Mouse (Mus musculus) kidney, embryonic 16.5 days (tissue): ENCODE measurements at regions not wholly inside any gene's neighbourhood (a gene's known extent, or its start where the extent isn't known, plus 50 kb on each side); places are given as distances from the start of the nearest gene placed in this dataset.
A peak's percentile ranks its signal among the peaks of the same experiment; 100 is the strongest.

Experiments used
- ATAC-seq: fragments of 200-750 bp; cut with Nextera tagmentation; 2 replicates; pipeline ENCODE4 v1.8.0; 2017; ENCODE audit warnings: moderate TSS enrichment; ENCODE audit not compliant: low FRiP score, low TSS enrichment
- H3K27ac ChIP-seq: fragments of 300-500 bp; sonication (generic); 2 replicates; pipeline ENCODE4 v1.5.1; 2014; ENCODE audit warnings: low read length
- H3K27me3 ChIP-seq: fragments of 300-500 bp; sonication (generic); 2 replicates; pipeline ENCODE4 v1.6.1; 2014; ENCODE audit warnings: low read length, control low read depth, mixed read lengths; ENCODE audit not compliant: insufficient read depth
- H3K36me3 ChIP-seq: fragments of 300-500 bp; sonication (generic); 2 replicates; pipeline ENCODE4 v1.6.1; 2014; ENCODE audit warnings: low read length, control low read depth, mixed read lengths; ENCODE audit not compliant: insufficient read depth
- H3K4me1 ChIP-seq: fragments of 300-500 bp; sonication (generic); 2 replicates; pipeline ENCODE4 v1.6.1; 2014; ENCODE audit warnings: low read length, control low read depth, mixed read lengths; ENCODE audit not compliant: insufficient read depth
- H3K4me2 ChIP-seq: fragments of 300-500 bp; sonication (generic); replicated peaks from 2 replicates; pipeline ENCODE4 v1.6.1; 2014; ENCODE audit warnings: low read depth, low read length
- H3K4me3 ChIP-seq: fragments of 300-500 bp; sonication (generic); 2 replicates; pipeline ENCODE4 v1.5.1; 2014; ENCODE audit warnings: mild to moderate bottlenecking, low read length
- H3K9ac ChIP-seq: fragments of 300-500 bp; sonication (generic); replicated peaks from 2 replicates; pipeline ENCODE4 v1.6.1; 2014; ENCODE audit warnings: low read length
- H3K9me3 ChIP-seq: fragments of 300-500 bp; sonication (generic); 2 replicates; pipeline ENCODE4 v1.6.1; 2016; ENCODE audit warnings: low read length, control low read depth
- WGBS: fragments of 180-500 bp; shearing (Covaris S2); extraction: QIAGEN DNeasy Blood & Tissue Kit; methylation state at CpG from one replicate; pipeline ENCODE4 v1.1.7; 2014; 5-methylcytosine and 5-hydroxymethylcytosine counted together

- no peaks in the 10 kb centered on the region for H3K36me3 ChIP-seq
- no peaks in the 10 kb centered on the region for H3K27me3 ChIP-seq
- H3K9me3 ChIP-seq: no peaks in the 10 kb centered on the region
- WGBS: 63% methylated on average over 5 of the region's 5 CpGs
- no peak overlapping the region for H3K9ac ChIP-seq
- no peaks in the 10 kb centered on the region for H3K4me1 ChIP-seq
- H3K4me3 ChIP-seq: no peak overlapping the region
- no peak overlapping the region for H3K27ac ChIP-seq
- no peak for ATAC-seq
- H3K4me2 ChIP-seq: no peak overlapping the region
Observed at GRCm38 (mm10) chr19:59707106-59707505, 236.3 kb downstream of the Rab11fip2 start.

- 17% methylated on average over 2 of the region's 2 CpGs for WGBS
- H3K36me3 ChIP-seq: no peaks in the 10 kb centered on the region
- no peak overlapping the region for H3K4me3 ChIP-seq
- no peak overlapping the region for H3K9ac ChIP-seq
- no peaks in the 10 kb centered on the region for H3K27me3 ChIP-seq
- no peak overlapping the region for H3K27ac ChIP-seq
- H3K4me1 ChIP-seq: no peaks in the 10 kb centered on the region
- H3K4me2 ChIP-seq: no peak overlapping the region
- ATAC-seq: no peak
- no peaks in the 10 kb centered on the region for H3K9me3 ChIP-seq
Observed at GRCm38 (mm10) chr19:59709180-59709579, 234.3 kb downstream of the Rab11fip2 start.

DNA sequence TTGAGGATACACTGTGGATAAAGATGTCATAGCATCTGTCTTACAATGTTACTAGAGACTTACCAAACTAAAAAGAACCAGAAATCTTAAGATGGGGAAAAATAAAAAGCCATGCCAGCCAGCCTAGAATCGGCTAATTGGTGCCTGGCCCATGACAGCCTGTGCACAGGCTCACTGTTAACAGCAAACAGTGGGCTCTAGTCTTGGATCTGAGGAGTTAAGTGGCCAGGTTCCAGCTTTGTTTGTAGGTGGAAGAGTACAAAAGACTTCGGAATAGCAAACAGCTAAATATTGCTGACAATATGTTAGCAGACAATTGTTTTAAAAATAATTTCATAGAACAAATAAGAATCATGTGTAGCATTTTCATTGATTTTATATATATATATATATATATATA is 228.4 kb downstream of the Rab11fip2 start:
- H3K4me2 ChIP-seq: no peak overlapping the region
- 87% methylated on average over 2 of the region's 2 CpGs for WGBS
- H3K27ac ChIP-seq: no peak overlapping the region
- no peaks in the 10 kb centered on the region; the same call in 1 of the 2 replicates for H3K27me3 ChIP-seq
- H3K9ac ChIP-seq: no peak overlapping the region
- H3K4me1 ChIP-seq: peaks cover 16% of the 10 kb centered on the region; the same call in 1 of the 2 replicates
- no peak overlapping the region for H3K4me3 ChIP-seq
- H3K36me3 ChIP-seq: no peaks in the 10 kb centered on the region
- H3K9me3 ChIP-seq: peaks cover 3% of the 10 kb centered on the region; the same call in 1 of the 2 replicates
- ATAC-seq: no peak

DNA sequence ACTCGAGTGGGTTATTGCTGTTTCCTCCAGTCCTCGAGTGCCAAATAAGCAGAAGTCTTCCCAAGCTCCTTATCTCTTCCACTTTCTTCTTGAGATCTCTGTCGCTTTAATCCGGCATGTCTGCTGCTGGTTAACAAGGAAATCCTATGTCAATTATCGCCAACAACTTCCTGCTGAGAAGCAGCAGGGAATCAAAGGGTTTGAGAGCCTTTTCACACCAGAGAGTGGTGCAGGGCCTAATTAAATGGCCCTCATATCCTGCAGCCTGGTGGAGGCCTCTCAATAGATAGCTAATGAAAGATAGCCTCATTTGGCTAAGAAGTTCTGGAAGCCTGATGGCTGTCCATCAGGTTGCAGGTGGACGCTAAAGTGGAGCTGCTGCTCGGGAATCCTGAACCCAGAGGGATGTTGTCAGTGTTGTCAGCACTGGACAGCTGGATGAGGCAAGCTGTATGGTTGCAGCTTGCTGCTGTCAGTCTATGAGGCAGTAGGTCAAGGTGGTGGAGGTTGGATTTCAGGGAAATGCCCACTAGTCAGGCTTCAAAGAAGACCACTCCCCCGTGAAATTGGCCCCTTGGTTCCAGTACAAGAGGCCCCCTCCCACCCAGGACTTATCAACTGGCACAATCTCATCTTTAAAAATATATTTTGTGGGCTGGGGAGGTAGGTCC is 225.5 kb downstream of the Rab11fip2 start:
- Histone ChIP-seq H3K9ac (no peak overlapping the region), H3K9me3 (peaks cover 9% of the 10 kb centered on the region), H3K4me3 (no peak overlapping the region), H3K27me3 (no peaks in the 10 kb centered on the region; the same call in 1 of the 2 replicates), H3K36me3 (no peaks in the 10 kb centered on the region), H3K27ac (peak overlapping the region; percentile 65), H3K4me1 (peaks cover 16% of the 10 kb centered on the region; the same call in 1 of the 2 replicates), H3K4me2 (no peak overlapping the region)
- WGBS: 7% methylated on average over 8 of the region's 8 CpGs
- ATAC-seq: peak; percentile 74

GRCm38 (mm10) chr19:59738541-59738940 is 204.9 kb downstream of the Rab11fip2 start:
- H3K4me1 ChIP-seq: peaks cover 3% of the 10 kb centered on the region; the same call in 1 of the 2 replicates
- no peak for ATAC-seq
- H3K27me3 ChIP-seq: no peaks in the 10 kb centered on the region
- no peaks in the 10 kb centered on the region for H3K36me3 ChIP-seq
- no peaks in the 10 kb centered on the region for H3K9me3 ChIP-seq
- WGBS: 67% methylated on average over 8 of the region's 8 CpGs
- no peak overlapping the region for H3K27ac ChIP-seq
- no peak overlapping the region for H3K4me3 ChIP-seq
- no peak overlapping the region for H3K9ac ChIP-seq
- H3K4me2 ChIP-seq: no peak overlapping the region

GRCm38 (mm10) chr19:59742946-59743345 is 200.5 kb downstream of the Rab11fip2 start:
- Histone ChIP-seq H3K9ac (no peak overlapping the region), H3K27ac (no peak overlapping the region), H3K27me3 (no peaks in the 10 kb centered on the region), H3K4me2 (no peak overlapping the region), H3K4me3 (no peak overlapping the region), H3K4me1 (peaks cover 3% of the 10 kb centered on the region; the same call in 1 of the 2 replicates), H3K36me3 (no peaks in the 10 kb centered on the region), H3K9me3 (no peaks in the 10 kb centered on the region)
- no peak for ATAC-seq
- 29% methylated on average over 3 of the region's 3 CpGs for WGBS

DNA sequence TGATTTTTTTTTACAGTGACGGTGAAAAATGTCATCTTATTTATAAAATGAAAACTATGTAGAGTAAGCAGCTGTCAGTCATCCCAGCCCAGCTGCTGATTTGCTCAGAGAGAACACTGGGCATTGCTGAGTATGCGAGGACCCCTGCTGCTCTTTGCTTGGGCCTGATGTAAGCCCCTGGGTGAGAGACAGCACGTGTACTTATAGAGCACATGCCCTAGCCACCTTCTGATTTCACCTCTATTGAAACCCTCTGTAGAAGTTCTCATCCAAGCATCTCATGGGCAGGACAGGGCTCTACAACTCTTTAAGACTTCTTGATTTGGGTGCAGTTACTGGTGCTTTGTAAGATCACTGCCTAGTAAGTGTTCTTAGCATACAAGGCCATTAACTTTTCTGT is 182.2 kb downstream of the Rab11fip2 start:
- H3K36me3 ChIP-seq: no peaks in the 10 kb centered on the region
- H3K4me1 ChIP-seq: no peaks in the 10 kb centered on the region
- no peak overlapping the region for H3K9ac ChIP-seq
- no peaks in the 10 kb centered on the region for H3K27me3 ChIP-seq
- no peak overlapping the region for H3K27ac ChIP-seq
- no peak overlapping the region for H3K4me2 ChIP-seq
- ATAC-seq: no peak
- H3K9me3 ChIP-seq: no peaks in the 10 kb centered on the region
- 69% methylated on average over 3 of the region's 3 CpGs for WGBS
- H3K4me3 ChIP-seq: no peak overlapping the region

DNA sequence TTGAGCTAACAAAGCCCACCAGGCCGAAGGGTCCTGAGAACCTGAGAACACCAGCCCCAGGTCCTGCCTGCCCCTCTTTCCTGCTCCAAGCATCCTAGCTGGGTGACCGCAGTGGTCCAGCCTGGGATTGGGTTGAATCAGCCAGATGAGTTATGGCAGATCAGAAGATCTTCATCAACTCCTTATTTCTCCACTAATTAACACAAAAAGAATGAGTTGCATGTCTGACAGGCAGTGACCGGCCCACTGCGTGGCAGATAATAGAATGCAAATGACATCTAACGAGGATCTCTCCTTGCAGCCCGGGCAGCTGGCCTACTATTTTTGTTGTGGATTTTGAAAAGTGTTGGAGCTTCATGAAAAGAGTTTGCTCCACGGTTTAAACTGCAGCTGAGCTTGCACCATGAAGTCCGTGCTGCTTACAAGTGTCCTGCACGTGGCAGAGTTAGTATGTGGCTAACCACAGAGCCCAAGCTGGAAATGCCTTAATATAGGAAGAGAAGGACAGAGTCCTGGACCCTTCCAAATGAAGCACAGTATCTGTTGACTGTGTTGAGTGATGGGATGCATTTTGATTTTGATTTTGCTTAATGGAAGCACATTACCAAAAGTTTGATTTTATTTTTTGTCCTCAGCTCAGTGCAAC is 158.9 kb downstream of the Rab11fip2 start:
- Histone ChIP-seq H3K4me1 (no peaks in the 10 kb centered on the region), H3K4me3 (no peak overlapping the region), H3K9ac (no peak overlapping the region), H3K4me2 (no peak overlapping the region), H3K9me3 (no peaks in the 10 kb centered on the region), H3K27ac (no peak overlapping the region), H3K27me3 (no peaks in the 10 kb centered on the region), H3K36me3 (no peaks in the 10 kb centered on the region)
- ATAC-seq: no peak
- 79% methylated on average over 9 of the region's 9 CpGs for WGBS

DNA sequence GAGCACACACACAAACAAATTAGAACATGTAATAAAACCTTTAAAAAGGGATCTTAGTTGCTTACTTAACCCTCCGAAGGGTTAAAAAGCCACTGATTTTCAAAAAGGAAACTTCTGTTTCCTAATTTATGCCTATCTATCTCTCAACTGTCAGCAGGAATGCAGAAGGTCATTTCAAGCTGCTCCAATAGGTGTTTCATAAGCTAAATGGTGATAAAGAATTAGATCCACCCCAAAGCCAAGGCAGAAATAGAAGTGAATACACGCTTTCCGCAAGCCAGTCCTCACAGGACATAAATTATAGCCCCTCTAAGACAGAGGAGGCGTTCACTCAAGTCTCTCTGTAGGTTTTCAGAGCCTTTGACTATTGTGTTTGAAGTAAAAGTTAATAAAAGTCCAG is 112.2 kb downstream of the Rab11fip2 start:
- no peak for ATAC-seq
- H3K4me3 ChIP-seq: no peak overlapping the region
- H3K27ac ChIP-seq: no peak overlapping the region
- 50% methylated on average over 4 of the region's 4 CpGs for WGBS
- no peak overlapping the region for H3K9ac ChIP-seq
- H3K4me2 ChIP-seq: no peak overlapping the region
- H3K9me3 ChIP-seq: no peaks in the 10 kb centered on the region
- H3K27me3 ChIP-seq: no peaks in the 10 kb centered on the region
- no peaks in the 10 kb centered on the region; the same call in 1 of the 2 replicates for H3K4me1 ChIP-seq
- no peaks in the 10 kb centered on the region for H3K36me3 ChIP-seq

DNA sequence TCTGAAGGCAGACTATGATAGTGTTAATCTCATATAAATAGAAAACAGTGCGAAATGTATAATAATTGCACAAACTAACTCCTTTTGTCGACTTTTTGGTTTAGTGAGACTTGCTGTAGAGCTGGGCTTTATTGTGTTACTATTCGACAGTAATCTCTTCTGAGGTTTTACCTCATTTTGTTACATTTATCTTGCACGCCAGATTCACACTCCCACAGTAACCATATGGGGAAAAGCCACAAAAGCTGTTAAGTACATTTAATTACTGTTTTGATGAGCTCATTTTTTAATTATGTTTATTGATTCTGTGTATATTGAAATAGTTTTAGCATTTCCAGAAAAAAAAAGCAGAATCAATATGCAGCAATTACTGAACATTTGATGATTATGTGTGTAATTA is 106.3 kb downstream of the Rab11fip2 start:
- Histone ChIP-seq H3K27ac (no peak overlapping the region), H3K9me3 (no peaks in the 10 kb centered on the region), H3K36me3 (no peaks in the 10 kb centered on the region), H3K27me3 (no peaks in the 10 kb centered on the region), H3K9ac (no peak overlapping the region), H3K4me3 (no peak overlapping the region), H3K4me1 (no peaks in the 10 kb centered on the region), H3K4me2 (no peak overlapping the region)
- no peak for ATAC-seq
- WGBS: 87% methylated on average over 4 of the region's 4 CpGs
